Mouse (Mus musculus): Measurements from ENCODE around the gene Rpap2. TPM values are rescaled to one million over a fixed set of nuclear protein-coding genes. Genes with fewer than 3 reads are reported as not detected.

Rpap2 gene
- 2.5 and 2.9 TPM in 2 replicates for polyA plus RNA-seq (2012; rRNA removed)

DNA sequence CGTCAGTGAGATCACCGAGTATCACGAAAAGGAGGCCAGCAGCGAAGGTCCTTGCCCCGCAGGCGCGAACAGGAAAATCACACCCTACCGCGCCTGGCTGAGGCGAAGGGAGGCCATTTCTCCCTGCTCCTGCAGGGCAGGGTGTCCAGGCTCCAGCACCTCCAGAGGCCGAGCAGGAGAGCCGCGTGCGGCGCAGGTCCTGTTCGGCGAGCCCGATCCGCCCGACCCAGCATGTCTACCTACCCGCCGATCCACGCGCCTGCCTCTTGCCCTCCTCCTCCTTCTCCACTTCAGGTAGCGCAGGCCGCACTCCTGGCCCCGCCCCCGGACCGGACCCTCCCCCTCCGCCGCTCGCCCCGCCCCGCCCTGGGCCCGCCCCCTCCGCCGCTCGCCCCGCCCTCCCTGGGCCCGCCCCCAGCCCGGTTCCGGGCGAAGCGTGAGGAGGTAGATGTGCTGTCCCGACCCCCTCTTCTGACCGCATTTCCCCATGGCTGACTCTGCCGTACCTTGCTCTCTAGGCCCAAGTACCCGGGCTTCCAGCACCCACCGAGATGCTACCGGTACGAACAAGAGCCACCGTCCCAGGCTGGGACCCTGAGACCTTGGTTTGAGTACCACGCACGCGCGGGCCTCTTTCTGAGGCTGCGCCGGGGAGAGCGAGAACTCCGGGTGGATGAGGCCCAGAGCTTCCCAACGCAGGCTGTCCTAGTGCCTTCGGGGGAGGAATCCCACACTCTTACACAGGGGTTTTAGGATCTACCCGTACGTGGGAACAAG, at the start of gene Rpap2, which contains the start of gene Glmn:
Rpap2 (plus strand) TSS at position 73 of the 777 bp plus-strand sequence.
Glmn (minus strand) TSS at position 588 of the 777 bp plus-strand sequence.

Other genes starting within 250 kb of the Rpap2 start
- gene Ephx4, start 194.6 kb upstream of the Rpap2 start, polyA plus RNA-seq (2012; rRNA removed): 1.7 and 3.9 TPM in 2 replicates
- gene Lpcat2b, start 165.8 kb upstream of the Rpap2 start, polyA plus RNA-seq (2012; rRNA removed): not detected in 2 replicates
- gene Btbd8, start 159.4 kb upstream of the Rpap2 start, polyA plus RNA-seq (2012; rRNA removed): 1.0 and 1.1 TPM in 2 replicates
- 0.03 TPM in 1 of 2 replicates, not detected in the other for gene Gm42669, start 89.8 kb upstream of the Rpap2 start, polyA plus RNA-seq (2012; rRNA removed)
- 0.02 TPM in 1 of 2 replicates, not detected in the other for gene 1700028K03Rik, start 62.7 kb upstream of the Rpap2 start, polyA plus RNA-seq (2012; rRNA removed)
- gene Glmn, start 515 bp downstream of the Rpap2 start, polyA plus RNA-seq (2012; rRNA removed): 0.66 and 0.70 TPM in 2 replicates
- 1.8 and 9.1 TPM in 2 replicates for gene Gfi1, start 128.7 kb downstream of the Rpap2 start, polyA plus RNA-seq (2012; rRNA removed)
- 0.15 and 0.17 TPM in 2 replicates for gene Ube2d2b, start 232.7 kb downstream of the Rpap2 start, polyA plus RNA-seq (2012; rRNA removed)